Mouse (Mus musculus): ENCODE results near the gene Mag.
A peak's percentile ranks its signal among the peaks of the same experiment; 100 is the strongest.

DNA sequence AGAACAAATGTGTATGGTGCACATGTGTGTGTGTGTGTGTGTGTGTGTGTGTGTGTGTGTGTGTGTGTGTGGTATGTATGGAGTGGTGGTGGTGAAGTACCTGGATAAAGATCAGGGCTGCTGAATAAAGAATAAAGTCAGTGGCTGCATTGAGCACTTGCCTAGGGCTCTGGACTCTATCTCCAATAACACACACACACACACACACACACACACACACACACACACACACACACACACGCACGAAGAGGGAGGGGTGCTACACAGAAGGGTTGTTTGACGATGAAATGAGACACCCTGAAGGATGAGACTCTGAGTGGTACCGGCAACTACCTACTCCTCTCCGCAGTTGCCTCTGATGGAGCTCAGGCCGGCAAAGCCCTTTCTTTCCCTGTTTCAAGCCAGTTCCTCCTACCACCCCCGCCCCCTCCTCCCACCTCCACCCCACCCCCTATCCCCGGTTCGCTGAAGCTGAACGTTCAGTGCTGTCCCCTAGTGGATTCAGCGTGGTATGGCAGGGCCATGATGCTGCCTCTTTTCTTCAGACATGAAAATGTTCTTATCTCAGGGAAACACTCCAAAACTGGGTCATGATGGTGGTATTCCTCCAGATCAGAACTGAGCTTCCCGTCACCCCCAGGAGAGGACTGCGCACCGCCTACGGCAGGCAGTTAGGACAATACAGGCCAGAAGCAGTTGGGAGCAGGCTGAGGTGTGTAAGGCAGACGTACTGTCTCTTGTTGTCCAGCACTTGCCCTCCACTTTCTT, 54.9 kb downstream of the Mag start:
- TF ChIP-seq CTCF (IDR thresholded peaks at IDR 0.05; ENCODE audit: borderline replicate concordance, extremely low read depth, insufficient read depth, insufficient read length) (peak; percentile 82; the same call in 1 of the 2 replicates), POLR2A (IDR thresholded peaks at IDR 0.05; ENCODE audit: borderline replicate concordance, extremely low read depth, insufficient read depth, insufficient read length, poor library complexity, severe bottlenecking) (no peak)

All from brain, embryonic 14.5 days (tissue).